Comparison of ENCODE assay signal across 9 mouse cellular contexts in genomic region chr19:6126289-6126688, GRCm38 (mm10). TPM values are rescaled to one million over a fixed set of nuclear protein-coding genes. Genes with fewer than 3 reads are reported as not detected.
DNase-seq lines count a peak whose midpoint lies in the region; ATAC-seq and TF ChIP-seq lines count a peak whose summit lies in the region.
"Had no signal": no experiment of that assay in that cellular context is flagged by ENCODE, and none has a peak within 500 bp of the region (broad histone marks: within the 10 kb centered on the region; RNA-seq: fewer than 3 reads in every experiment).

No protein-coding gene starts in this region.

- DNase-seq in gastrocnemius, adult 2 months = peak; percentile 50
- no peak for DNase-seq in gastrocnemius, adult 8-10 months (ENCODE audit: low spot score in 2 of 2)
- DNase-seq in urinary bladder, postnatal 14 days (ENCODE audit: low spot score) = peak; percentile 61
- DNase-seq in urinary bladder, postnatal 10 days (ENCODE audit: low spot score) = no peak
- DNase-seq in embryo, embryonic 9.5 days (ENCODE audit: extremely low spot score) = peak; percentile 53
- no peak for DNase-seq in urinary bladder, postnatal 4 days (ENCODE audit: low spot score in 2 of 2)

- H3K9ac ChIP-seq in liver, embryonic 15.5 days = peak overlapping the region; percentile 49; the same call in 1 of the 2 replicates
- H3K9ac ChIP-seq: limb, embryonic 13.5 days had no signal

- peak overlapping the region; percentile 86 for H3K4me2 ChIP-seq in liver, embryonic 15.5 days
- H3K4me2 ChIP-seq: limb, embryonic 13.5 days had no signal

- H3K9me3 ChIP-seq in liver, embryonic 15.5 days (replicated peaks) = no peaks in the 10 kb centered on the region
- H3K9me3 ChIP-seq: limb, embryonic 13.5 days had no signal

- no peak for TF ChIP-seq POLR2A in small intestine, adult 2 months (IDR thresholded peaks at IDR 0.05; ENCODE audit: low read depth, low read length)

- H3K4me1 ChIP-seq in liver, embryonic 15.5 days (replicated peaks) = peaks cover 70% of the 10 kb centered on the region
- H3K4me1 ChIP-seq in small intestine, adult 2 months (ENCODE audit: control insufficient read depth, insufficient read depth, insufficient read length, low read length) = peaks cover 14% of the 10 kb centered on the region

- intact Hi-C loops in gastrocnemius, adult 2 months (cut with DNase I) = loop anchor here (2.0 to 10.0 kb wide), 2 partner anchors 161 to 209 kb away; partner anchors contain the start of genes Men1 and Pola2

- H3K36me3 ChIP-seq in liver, embryonic 15.5 days (replicated peaks) = peaks cover 28% of the 10 kb centered on the region
- no peaks in the 10 kb centered on the region for H3K36me3 ChIP-seq in small intestine, adult 2 months (ENCODE audit: control insufficient read depth, insufficient read depth, low read length)

- H3K27me3 ChIP-seq in liver, embryonic 15.5 days = no peaks in the 10 kb centered on the region
- H3K27me3 ChIP-seq in small intestine, adult 2 months (ENCODE audit: control insufficient read depth, insufficient read depth, low read length) = no peaks in the 10 kb centered on the region
- H3K27me3 ChIP-seq: limb, embryonic 13.5 days had no signal

- no peak overlapping the region for H3K4me3 ChIP-seq in gastrocnemius, adult 2 months
- peak overlapping the region; percentile 76 for H3K4me3 ChIP-seq in liver, embryonic 15.5 days (replicated peaks)
- H3K4me3 ChIP-seq in small intestine, adult 2 months (ENCODE audit: low read depth, low read length) = no peak overlapping the region
- H3K4me3 ChIP-seq: limb, embryonic 13.5 days had no signal

- no peak for ATAC-seq in liver, embryonic 15.5 days (ENCODE audit: insufficient read depth)

- WGBS in liver, embryonic 15.5 days (ENCODE audit: insufficient replicate concordance) = 18% methylated on average over 4 of the region's 4 CpGs
- WGBS in small intestine, adult 2 months = 23% methylated on average over 4 of the region's 4 CpGs

- peak; percentile 88 for TF ChIP-seq CTCF in gastrocnemius, adult 2 months (IDR thresholded peaks at IDR 0.05)
- TF ChIP-seq CTCF in small intestine, adult 2 months (IDR thresholded peaks at IDR 0.05; ENCODE audit: extremely low read depth, insufficient read length, insufficient replicate concordance, low read depth, low read length) = peak; percentile 57; the same call in 1 of the 2 replicates

- no peak overlapping the region for H3K27ac ChIP-seq in gastrocnemius, adult 2 months
- peak overlapping the region; percentile 99 for H3K27ac ChIP-seq in liver, embryonic 15.5 days (replicated peaks)
- no peak overlapping the region for H3K27ac ChIP-seq in small intestine, adult 2 months (ENCODE audit: insufficient read depth, low read depth, low read length)
- H3K27ac ChIP-seq: limb, embryonic 13.5 days had no signal

RNA-seq across cellular contexts. Expression of gene Snx15, which starts 1.8 kb away (rescaled TPM):
- total RNA-seq in gastrocnemius, adult 2 months (2021) = 10 to 100 TPM in 1 of 2 experiments, 1 to 10 TPM in 1; 9.0 to 10.0 TPM
- total RNA-seq in gastrocnemius, adult 8-10 months (2022) = 10 to 100 TPM in 2 of 4 experiments, 1 to 10 TPM in 2; 8.0 to 10.9 (median 9.7) TPM
- polyA plus RNA-seq in liver, embryonic 15.5 days (2015; fragmentation: Nextera tagmentation; extraction: Ambion mirVana) = 58.5 and 66.0 TPM in 2 replicates
- 19.8 and 41.8 TPM in 2 replicates for polyA plus RNA-seq in small intestine, adult 2 months (2012; rRNA removed)

RNA-seq across cellular contexts. Expression of gene Sac3d1, which starts 7.8 kb away (rescaled TPM):
- total RNA-seq in gastrocnemius, adult 2 months (2021) = 1 to 10 TPM; 9.2 to 9.3 TPM
- total RNA-seq in gastrocnemius, adult 8-10 months (2022) = 10 to 100 TPM in 3 of 4 experiments, 1 to 10 TPM in 1; 8.8 to 11.4 (median 11.3) TPM
- 23.2 and 24.0 TPM in 2 replicates for polyA plus RNA-seq in liver, embryonic 15.5 days (2015; fragmentation: Nextera tagmentation; extraction: Ambion mirVana)
- 35.7 and 46.4 TPM in 2 replicates for polyA plus RNA-seq in small intestine, adult 2 months (2012; rRNA removed)

RNA-seq across cellular contexts. Expression of gene Batf2, which starts 14.5 kb away (rescaled TPM):
- total RNA-seq in gastrocnemius, adult 2 months (2021) = under 1 TPM; 0.23 to 0.75 TPM
- under 1 TPM; 0.24 to 0.44 (median 0.41) TPM for total RNA-seq in gastrocnemius, adult 8-10 months (2022)
- 0.17 and 0.44 TPM in 2 replicates for polyA plus RNA-seq in liver, embryonic 15.5 days (2015; fragmentation: Nextera tagmentation; extraction: Ambion mirVana)
- 67.6 and 146 TPM in 2 replicates for polyA plus RNA-seq in small intestine, adult 2 months (2012; rRNA removed)
- polyA plus RNA-seq: limb, embryonic 13.5 days had no signal

RNA-seq across cellular contexts. Expression of gene Arl2, which starts 15.1 kb away (rescaled TPM):
- total RNA-seq in gastrocnemius, adult 2 months (2021) = 10 to 100 TPM; 57.5 to 70.8 TPM
- total RNA-seq in gastrocnemius, adult 8-10 months (2022) = 10 to 100 TPM; 68.5 to 81.8 (median 69.9) TPM
- 26.0 and 28.8 TPM in 2 replicates for polyA plus RNA-seq in liver, embryonic 15.5 days (2015; fragmentation: Nextera tagmentation; extraction: Ambion mirVana)
- polyA plus RNA-seq in small intestine, adult 2 months (2012; rRNA removed) = 62.7 and 98.9 TPM in 2 replicates

RNA-seq across cellular contexts. Expression of gene Naaladl1, which starts 20.7 kb away (rescaled TPM):
- not detected for total RNA-seq in gastrocnemius, adult 2 months (2021)
- total RNA-seq in gastrocnemius, adult 8-10 months (2022) = not detected
- 3.5 and 3.7 TPM in 2 replicates for polyA plus RNA-seq in liver, embryonic 15.5 days (2015; fragmentation: Nextera tagmentation; extraction: Ambion mirVana)
- 46.7 and 1,874 TPM in 2 replicates for polyA plus RNA-seq in small intestine, adult 2 months (2012; rRNA removed)

Comparison
In these comparisons a context has a peak if more than half of its experiments do, and no peak if none do; other contexts are left out.
1. DNase-seq: peak in gastrocnemius, adult 2 months (single experiment), urinary bladder, postnatal 14 days (single experiment) and embryo, embryonic 9.5 days (single experiment); none in gastrocnemius, adult 8-10 months (0 of 2), urinary bladder, postnatal 10 days (single experiment) and urinary bladder, postnatal 4 days (0 of 2).